Mouse (Mus musculus) heart, adult 18-20 months (tissue): ENCODE results near the gene Art3. TPM values are rescaled to one million over a fixed set of nuclear protein-coding genes. Genes with fewer than 3 reads are reported as not detected.
A peak's percentile ranks its signal among the peaks of the same experiment; 100 is the strongest.

ENCODE experiments used
- DNase-seq, 2 experiments: peaks; one replicate each; pipeline ENCODE4 v3.0.0; 2021 to 2022; ENCODE audit warnings: mixed read lengths in 1 of 2
- total RNA-seq, 2 experiments: library from RNA; stranded (reverse); gene quantifications; 2 replicates each; pipeline ENCODE4 v1.2.3; 2021

Gene Art3
- total RNA-seq, 2 experiments from 2014 or later = 595 to 602 TPM

DNA sequence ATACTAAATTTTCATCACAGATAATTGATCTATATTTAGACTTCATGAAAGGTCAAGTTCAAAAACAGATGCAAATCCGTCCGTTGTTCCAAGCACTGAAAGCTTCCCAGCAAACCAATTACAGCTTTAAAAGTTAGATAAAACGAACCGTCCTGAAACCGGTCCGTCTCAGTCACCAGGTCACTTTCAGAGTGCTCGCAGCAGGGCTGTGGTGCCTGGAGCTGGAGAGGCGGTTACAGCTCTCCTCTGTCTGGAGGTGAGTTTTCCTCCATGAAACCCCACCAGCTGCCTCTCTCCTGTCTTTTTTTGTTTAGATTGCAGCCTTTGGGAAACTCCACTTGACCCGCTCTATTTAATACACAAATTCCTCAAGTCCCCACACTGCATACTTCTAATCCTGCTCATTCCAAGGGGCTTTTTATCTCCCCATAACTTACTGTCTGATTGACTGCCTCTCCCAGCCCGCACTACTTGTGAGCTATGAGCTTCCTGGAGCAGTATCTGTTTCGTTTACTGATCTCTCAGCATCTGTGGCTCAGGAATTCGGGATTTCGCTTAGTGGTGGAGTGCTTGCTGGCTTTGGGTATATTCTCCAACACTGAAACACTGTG, 45.3 kb downstream of the Art3 start:
- DNase-seq = peak in 1 of 2 experiments; percentile 44

DNA sequence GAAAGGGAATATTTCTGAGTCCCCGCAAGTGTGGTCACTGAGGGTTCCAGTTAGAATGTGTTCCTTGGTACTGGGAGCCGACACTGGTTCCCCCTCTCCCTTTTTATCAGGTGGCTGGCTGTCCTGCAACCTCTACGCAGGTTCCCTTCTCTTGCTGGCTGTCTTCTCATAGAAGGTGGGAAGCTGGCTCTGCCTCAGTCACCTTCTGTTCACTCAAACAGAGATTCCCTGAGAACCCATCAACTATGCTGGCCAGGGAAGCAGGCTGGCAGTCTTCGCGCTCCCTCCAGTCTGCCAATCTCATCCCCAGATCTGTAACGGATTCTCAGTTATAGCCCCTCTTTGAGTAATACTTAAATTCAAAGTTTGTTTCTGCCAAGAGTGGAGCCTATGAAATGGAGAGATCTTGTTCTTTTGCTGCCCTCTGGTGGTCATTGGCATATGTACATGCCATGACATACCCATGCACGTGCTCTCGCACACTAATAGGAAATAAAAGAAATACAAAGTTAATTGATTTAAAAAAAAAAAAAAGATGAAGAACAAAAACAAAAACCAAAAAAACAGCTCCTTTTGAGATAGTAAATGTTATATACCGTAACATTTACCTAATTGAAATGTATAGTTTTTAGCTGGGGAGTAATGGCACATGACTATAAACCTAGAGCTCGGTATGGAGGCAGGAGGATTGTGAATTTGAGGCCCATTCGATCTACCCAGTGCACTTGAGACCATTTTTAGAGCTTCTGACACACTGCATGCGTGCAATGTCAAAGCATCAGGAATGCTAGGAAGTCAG, 50.1 kb downstream of the Art3 start:
- DNase-seq = peak; percentile 83 to 91

DNA sequence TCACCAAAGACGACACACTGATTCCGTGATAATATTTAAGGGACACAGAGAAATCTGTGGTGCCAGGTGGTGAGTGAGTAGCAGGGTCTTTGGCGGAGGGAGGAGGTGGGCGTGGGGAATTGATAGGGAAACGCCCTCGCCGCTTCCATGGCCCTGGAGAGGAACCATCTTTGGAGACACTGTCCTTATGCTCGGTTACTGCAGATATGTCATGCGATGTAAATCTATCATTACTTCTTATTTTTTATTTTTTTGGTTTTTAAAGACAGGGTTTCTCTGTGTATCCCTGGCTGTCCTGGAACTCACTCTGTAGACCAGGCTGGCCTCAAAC, 50.7 kb downstream of the Art3 start:
- DNase-seq = no peak

DNA sequence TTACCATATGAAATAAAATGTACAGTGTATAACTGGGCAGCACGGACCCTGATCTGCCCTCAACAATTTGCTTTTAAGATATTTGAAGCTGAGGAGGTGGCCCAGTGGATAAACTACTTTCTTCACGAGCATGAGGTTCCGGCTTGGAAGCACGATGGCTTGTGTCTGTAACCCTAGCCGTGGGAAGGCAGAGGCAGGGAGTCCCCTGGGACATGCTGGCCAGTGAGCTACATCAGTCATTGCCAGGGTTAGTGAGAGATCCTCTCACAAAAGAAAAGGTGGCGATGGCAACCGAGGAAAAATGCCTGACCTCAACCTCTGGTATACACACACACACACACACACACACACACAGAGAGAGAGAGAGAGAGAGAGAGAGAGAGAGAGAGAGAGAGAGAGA, 52.1 kb downstream of the Art3 start:
- DNase-seq = no peak

DNA sequence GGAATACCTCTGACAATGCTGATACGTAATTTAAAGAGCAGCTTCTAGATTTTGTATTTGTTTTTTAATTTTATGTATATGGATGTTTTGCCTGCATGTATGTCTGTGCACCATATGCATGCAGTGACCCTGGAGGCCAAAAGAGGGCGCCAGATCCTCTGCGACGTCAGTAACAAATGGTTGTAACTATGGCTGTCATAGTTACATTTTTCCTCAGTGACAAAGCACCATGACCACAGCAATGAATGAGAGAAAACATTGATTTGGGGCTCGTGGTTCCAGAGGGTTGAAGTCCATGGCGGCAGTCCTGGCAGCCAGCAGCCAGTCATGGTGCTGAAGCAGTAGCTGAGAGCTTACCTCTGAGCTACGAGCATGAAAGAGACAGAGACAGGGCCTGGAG, 53.2 kb downstream of the Art3 start:
- no peak for DNase-seq

DNA sequence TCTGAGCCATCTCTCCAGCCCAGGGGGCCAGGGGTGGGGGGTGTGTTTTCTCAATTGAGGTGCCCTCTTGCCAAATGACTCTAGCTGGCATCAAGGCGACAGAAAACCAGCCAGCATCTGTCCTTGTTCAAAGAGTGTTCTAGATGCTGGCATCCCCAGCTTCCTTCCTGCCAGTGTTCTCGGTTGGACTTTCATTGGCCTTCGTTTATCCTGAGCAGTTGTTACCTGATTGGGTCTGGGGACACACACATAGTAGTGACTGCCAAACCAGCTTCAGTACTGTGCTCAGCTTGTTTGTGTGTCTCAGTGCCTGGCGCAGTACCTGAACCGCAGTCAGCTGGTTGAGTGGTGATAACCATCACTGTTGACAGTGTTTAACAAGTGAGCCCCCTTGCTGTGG, 54.5 kb downstream of the Art3 start:
- DNase-seq = peak in 1 of 2 experiments; percentile 60

DNA sequence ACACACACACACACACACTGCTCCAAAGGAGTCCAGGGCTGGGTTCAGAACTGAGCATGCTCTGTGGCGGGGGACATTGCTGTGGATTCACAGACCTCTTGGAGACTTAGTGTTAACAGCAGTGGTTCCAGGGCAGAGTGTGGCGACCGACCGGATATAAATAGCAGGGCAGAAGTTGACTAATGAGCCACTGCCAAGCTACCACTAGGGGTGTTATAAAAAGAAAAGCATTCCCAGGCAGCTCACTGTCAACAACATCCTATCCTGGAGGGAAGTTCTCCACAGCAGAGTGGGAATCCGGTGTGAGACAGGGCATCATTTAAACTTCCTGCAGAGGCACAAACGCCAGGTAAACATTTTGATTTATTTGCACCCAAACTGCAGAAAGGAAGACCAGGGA, 55.0 kb downstream of the Art3 start:
- peak; percentile 70 to 83 for DNase-seq

DNA sequence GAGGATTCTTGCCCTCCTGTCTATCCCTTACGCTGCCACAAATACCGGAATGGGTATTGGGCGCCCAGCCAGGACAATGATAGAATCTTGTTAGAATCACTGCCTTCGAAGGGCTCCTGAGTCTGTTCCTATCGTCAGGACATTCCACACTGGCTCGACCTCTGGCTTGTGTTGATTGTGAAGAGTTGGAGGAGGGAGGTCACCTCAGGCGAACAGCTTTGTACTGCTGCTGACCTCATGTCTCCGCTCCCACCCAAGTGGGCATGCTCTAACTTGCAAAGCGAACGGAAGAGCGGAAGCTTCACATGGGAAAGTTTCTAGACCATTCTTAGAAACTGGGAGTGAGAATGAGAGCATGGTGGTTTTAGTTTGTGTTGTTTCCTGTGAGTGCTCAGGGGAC, 55.8 kb downstream of the Art3 start:
- DNase-seq = peak; percentile 84 to 86

DNA sequence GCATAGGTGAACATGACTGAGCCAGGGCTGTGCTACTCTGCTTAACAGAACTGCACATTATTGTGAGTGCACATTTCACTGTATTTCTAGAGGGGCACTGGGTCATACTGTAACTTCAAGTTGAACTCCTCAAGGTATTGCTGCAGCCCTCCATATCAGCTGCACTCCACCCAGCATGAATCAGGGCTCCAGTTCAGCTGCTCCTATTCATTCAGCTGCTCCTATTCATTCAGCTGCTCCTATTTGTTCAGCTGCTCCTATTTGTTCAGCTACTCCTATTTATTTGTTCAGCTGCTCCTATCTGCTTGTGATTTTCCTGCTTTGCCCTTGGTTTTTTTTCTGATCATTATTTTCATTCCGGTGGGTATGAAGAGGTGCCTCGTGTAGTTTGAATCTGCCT, 58.4 kb downstream of the Art3 start:
- no peak for DNase-seq

DNA sequence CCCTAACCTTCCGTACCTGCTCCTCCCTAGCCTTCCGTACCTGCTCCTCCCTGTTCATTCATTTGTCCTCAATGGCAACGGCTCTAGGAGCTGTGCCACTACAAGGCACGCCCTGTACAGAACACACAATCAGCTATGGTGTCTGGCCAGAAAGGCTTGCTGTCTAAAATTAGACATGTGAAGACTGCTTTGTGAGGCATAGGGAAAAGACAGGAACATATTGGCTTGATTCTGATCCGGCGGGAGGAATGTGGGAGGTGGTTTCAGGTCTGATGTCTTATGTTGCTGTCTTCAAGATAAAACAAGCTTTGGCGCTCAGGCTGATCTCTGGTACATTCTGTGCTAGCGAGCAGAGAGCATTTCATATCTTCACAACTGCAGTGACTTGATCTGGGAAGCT, 59.0 kb downstream of the Art3 start:
- peak; percentile 71 to 83 for DNase-seq

DNA sequence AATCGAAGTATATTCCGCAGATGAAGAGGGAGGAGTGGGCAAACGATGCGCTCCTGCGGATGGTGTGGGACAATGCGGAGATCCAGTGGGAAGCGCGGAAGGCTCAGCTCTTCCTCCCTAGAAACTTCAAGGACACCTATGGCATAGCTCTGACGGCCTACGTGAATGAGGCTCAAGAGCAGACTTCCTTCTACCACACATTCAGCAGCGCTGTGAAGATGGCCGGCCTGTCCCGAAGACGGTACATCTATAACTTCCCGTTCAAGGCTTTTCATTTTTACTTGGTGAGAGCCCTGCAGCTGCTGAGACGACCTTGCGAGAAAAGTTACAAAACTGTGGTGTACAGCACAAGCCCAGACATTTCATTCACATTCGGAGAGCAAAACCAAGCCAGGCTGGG, 60.9 kb downstream of the Art3 start:
- no peak for DNase-seq

DNA sequence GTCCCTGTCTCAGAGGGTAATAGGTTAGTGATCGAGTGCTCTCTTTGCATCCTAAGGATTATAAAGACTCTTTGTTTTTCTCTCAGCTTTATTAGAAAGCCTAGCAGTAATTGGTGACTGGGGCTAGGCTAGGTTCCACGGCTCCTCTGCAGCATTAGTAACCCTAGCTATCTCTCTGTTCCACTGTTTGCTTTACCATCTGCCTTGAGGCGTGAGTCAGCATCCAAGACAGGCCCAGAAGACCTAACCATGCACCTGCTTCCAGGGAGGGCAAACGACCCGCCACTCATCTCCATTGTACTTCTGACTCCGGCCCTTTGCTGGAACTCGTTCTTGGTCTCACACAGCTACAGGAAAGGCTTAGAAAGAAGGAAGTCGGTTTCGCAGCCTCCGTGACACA, 62.2 kb downstream of the Art3 start:
- no peak for DNase-seq

DNA sequence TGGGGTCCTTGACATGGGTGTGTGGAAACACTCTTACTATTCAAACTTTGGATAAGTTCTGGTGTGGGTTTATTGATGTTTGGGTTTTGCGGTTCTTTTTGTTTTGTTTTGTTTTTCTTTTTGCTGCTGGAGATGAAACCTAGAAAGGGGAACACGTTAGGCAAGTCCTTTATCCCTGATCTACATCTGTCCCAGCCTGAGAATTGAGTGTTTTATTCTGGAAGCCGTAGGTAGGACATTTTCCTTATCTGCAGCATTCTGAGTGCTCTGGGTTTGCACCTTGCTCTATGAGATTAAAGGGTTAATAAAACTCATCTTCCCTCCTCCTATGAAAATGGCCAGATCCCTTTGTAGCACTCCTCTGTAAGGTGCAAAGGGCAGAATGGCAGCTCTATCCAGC, 64.1 kb downstream of the Art3 start:
- DNase-seq = no peak

DNA sequence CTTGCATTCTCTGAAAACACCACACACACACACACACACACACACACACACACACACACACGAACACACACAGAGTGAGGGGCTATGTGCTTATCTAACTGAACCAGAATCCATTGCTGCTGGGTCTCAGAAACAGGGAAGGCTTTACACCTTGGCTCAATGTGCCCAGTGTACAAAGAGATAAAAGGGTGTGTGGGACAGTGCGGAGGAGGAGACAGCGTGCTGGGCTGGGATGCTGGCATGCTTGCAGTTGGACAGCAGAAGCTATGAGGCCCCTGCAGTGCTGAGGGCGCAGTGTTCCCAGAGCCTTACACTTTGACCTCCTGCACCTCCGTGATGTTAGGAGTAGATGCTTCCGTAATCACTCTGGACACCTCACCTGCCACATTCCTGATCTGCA, 64.8 kb downstream of the Art3 start:
- no peak for DNase-seq

DNA sequence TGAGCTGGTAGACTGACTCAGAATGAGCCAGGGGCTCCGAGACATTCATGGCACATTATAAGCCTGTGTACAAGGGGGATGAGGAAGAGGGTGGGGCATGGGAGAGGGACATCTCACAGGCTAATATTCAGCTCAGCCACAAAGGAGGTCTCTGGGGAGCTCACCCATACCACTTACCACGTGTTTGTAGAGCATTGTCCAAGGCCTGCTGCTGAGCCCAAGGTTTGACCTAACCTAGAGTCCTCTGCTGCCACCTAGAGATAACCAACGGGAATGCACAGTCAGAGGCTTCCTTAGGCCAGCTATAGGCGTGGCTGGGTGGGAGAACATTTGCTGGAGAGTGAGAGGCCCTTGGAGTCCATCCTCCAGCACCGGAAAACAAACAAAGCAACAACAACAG, 66.5 kb downstream of the Art3 start:
- DNase-seq = peak; percentile 84 to 92

DNA sequence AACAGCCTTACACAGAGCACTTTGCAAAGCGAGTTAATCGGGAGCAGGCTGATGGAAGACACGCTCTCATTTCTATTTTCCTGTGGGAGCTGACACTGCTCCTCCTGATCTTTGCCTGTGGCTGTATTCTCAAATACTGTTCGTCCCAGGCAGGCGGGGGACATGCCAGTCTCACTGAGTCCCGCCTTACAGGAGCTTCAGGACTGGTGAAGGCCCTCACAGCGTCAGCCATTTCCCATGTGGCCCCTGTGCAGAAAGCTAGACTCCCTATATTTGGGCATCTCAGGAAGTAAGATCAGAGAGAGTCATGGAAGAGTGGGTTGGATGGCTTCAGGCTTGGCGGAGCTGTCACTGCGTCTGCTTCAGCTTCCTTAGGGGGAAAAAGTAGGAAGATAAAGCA, 71.2 kb downstream of the Art3 start:
- DNase-seq = no peak

DNA sequence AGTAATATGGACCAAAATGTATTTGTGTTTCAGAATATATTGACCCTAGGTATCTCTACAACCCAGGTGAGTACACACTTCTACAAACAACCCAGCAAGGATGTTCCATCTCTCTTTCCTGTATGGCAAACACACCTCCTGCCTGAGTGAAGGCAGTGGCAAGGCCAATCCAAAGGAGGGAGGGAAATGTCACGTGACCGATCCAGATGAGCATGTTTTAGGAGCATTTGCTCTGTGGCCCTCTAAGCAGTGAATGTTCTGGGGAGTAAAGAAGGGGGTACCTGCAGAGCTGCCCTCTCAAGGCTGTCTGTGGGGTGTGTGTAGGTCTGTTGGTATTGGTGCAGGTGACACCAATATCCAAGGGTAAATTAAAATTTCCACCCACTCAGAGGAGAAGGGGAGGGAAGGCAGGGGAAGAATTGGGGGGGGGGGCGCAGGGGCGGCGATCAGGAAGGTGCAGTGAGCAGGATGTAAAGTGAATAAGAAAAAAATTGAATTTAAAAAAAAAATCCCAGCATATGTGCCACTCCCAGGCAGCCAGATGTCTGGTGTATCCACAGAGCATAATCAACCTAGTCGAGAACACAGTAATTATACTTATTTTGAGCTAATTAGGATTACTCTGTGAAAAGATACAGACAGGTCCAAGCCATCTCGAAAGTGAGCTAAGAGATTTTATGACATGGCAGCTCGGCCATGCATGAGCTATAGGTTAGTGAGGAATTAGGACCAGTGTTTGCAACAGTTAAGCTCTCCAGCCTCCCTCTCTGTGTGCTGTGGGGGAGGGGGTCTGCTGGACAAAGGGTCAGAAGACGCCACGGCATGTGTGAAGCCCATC, 72.2 kb downstream of the Art3 start:
- DNase-seq = no peak

DNA sequence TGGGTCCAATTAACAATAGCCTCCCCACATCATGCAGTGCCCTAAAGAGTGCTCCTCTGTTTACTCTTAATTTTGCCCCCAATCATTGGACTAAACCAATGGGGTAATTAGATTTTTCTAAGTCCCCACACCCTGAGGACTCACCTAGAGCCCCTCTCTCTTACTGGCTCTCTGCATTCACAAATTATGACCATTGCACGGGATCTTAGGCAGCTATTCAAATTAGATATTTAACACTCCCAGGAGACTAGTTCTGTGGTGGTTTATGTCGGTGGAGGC, 72.7 kb downstream of the Art3 start:
- no peak for DNase-seq

DNA sequence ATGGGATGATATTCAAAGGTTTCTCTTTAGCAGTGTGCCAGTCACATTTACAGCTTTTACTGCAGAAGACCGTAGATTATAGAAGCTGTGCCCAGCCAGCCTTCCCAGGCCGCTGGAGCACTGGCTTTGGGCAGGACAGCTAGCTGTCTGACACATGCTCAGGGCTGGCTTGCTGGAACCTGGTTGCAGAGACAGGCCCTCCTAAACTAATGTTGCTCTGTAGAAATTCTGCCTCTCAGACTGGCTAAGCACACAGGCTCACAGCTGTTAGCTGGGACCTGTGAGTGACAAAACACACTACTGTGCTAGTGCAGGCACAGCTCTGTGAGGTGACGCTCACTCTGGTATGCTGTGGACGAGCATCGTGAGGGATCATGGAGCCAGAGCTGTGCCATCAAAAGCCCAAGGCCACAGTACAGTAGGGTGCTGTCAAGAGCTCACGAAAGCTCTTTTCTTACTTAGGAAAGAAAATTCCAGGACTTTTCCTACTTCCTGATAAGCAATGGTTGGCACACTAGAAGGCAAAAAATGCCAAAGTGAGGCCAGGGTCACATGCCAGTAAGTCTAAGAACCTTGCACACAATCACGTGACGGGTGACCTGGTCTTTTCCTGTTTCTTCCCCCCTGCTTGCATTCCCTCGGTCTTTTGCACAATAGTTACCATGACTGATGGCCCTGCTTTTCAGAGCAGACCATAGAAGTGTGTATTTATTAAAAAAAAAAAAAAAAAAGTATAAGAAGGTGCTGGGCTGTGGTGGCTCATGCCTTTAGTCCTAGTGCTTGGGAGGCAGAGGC, 77.9 kb downstream of the Art3 start:
- DNase-seq = no peak

DNA sequence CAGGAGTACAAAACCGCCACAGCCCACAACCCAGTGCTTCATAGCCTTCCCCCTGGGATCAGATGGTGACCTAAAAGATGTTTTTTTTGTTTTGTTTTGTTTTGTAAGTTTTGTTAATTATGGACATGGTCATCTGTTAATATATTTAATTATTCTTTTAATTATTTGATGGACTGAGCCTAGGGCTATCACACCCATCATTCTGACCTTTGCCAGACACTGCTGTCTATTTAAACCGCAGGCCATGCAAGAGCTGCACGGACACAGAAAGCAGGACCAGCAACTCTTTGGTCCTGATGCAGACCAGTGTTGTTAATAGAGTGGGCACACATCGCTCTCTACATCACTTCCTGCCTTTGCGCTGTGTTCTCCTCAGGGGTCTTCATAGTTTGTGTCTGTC, 78.9 kb downstream of the Art3 start:
- no peak for DNase-seq

DNA sequence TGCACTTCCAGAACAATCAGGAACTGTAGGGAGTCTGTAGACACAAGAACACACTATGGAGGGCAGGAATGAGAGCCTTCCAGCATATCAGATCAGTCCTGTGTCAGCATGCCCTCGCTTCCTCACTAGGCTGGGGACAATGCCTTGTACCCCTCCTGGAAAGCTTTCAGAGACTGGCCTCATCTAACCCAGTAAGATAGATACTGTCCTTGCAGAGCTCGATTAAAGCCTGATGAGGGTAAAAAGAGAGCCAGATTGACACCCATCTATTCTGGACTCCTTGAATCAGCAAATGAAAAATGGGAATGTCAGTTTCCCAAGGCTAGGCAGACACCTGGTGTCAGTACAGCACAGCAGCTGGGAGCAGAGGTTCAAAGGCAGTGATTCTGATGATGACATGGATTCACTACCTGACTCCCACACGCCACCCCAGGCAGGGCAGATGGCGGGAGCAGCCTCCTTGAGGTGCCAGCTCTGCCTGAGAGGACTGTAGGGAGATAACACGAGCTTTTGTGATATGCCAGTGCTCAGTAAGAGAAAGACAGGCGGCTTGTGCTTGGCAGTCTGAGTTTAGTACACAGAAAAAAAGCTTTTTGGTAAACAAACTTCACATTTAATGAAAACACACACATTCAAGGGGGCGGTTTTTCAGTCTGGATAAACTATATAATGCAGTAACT, 80.0 kb downstream of the Art3 start:
- DNase-seq = no peak
